Mouse (Mus musculus) stomach, postnatal 0 days (tissue): ENCODE results near the gene Tnfrsf1b. TPM values are rescaled to one million over a fixed set of nuclear protein-coding genes. Genes with fewer than 3 reads are reported as not detected.

ENCODE experiments used
- ATAC-seq: fragments of 200-750 bp; cut with Nextera tagmentation; 2 replicates; pipeline ENCODE4 v1.8.0; 2017; ENCODE audit not compliant: low FRiP score, low TSS enrichment
- DNase-seq: peaks from one replicate; pipeline ENCODE4 v3.0.0-alpha.2; 2016; ENCODE audit warnings: low spot score
- H3K27ac ChIP-seq: fragments of 300-500 bp; sonication (generic); replicated peaks from 2 replicates; pipeline ENCODE4 v1.5.1; 2014; ENCODE audit warnings: mild to moderate bottlenecking, control low read depth
- H3K27me3 ChIP-seq: fragments of 300-500 bp; sonication (generic); 2 replicates; pipeline ENCODE4 v1.6.1; 2014; ENCODE audit warnings: low read length; ENCODE audit not compliant: control insufficient read depth, insufficient read depth
- H3K36me3 ChIP-seq: fragments of 300-500 bp; sonication (generic); 2 replicates; pipeline ENCODE4 v1.6.1; 2014; ENCODE audit warnings: low read length, mixed read lengths; ENCODE audit not compliant: control insufficient read depth, insufficient read depth
- H3K4me1 ChIP-seq: fragments of 300-500 bp; sonication (generic); replicated peaks from 2 replicates; pipeline ENCODE4 v1.6.1; 2014; ENCODE audit warnings: antibody characterized with exemption; ENCODE audit not compliant: control insufficient read depth, insufficient read depth
- H3K4me2 ChIP-seq: fragments of 300-500 bp; sonication (generic); replicated peaks from 2 replicates; pipeline ENCODE4 v1.6.1; 2014; ENCODE audit warnings: low read depth, mild to moderate bottlenecking, control low read depth, moderate library complexity
- H3K4me3 ChIP-seq: fragments of 300-500 bp; sonication (generic); 2 replicates; pipeline ENCODE4 v1.5.1; 2014; ENCODE audit warnings: low read depth, low read length, control low read depth
- H3K9ac ChIP-seq: fragments of 300-500 bp; sonication (generic); 2 replicates; pipeline ENCODE4 v1.6.1; 2014; ENCODE audit warnings: mild to moderate bottlenecking, low read length, control low read depth, mixed read lengths
- H3K9me3 ChIP-seq: fragments of 300-500 bp; sonication (generic); 2 replicates; pipeline ENCODE4 v1.6.1; 2016; ENCODE audit warnings: low read length; ENCODE audit not compliant: control insufficient read depth
- CTCF ChIP-seq: IDR thresholded peaks from 2 replicates; pipeline ENCODE4 v1.5.1; 2016; ENCODE audit warnings: antibody characterized with exemption, low read depth, mild to moderate bottlenecking, moderate library complexity
- EP300 ChIP-seq: optimal IDR thresholded peaks from 2 replicates; pipeline ENCODE3; 2016; ENCODE audit warnings: antibody characterized with exemption
- WGBS: fragments of 180-500 bp; shearing (Covaris S2); extraction: QIAGEN DNeasy Blood & Tissue Kit; methylation state at CpG from one replicate; pipeline ENCODE4 v1.1.7; 2014; 5-methylcytosine and 5-hydroxymethylcytosine counted together
- polyA plus RNA-seq: library from polyadenylated mRNA; unstranded; fragments of >200 nt; fragmentation: Nextera tagmentation; extraction: Ambion mirVana; gene quantifications from 2 replicates; pipeline ENCODE4 v1.2.1, GENCODE M21; 2015

Tnfrsf1b gene
- polyA plus RNA-seq, 1 experiment from 2014 or later, result 5.4 TPM

DNA sequence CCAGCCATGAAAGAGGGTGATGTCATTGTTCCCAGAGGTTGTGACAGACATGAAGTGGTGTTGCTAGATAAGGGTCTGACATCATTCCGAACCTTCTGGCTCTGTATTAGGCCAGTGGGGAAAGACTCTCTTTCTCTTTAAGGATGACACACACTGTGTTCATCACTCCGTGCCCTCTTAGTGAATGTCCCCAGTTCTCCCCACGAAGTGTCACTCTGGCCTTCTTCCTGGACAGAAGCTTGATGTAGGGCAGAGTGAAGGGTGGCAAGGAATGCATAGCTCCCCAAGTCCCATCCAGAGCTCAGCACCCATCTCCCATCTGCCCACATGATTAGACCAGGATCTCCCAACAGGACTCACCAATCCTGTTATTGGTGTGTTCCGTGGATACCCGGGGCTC lies 27.3 kb upstream of the Tnfrsf1b start:
- Histone ChIP-seq H3K9ac (no peak overlapping the region), H3K4me3 (no peak overlapping the region), H3K9me3 (no peaks in the 10 kb centered on the region), H3K4me2 (no peak overlapping the region), H3K36me3 (no peaks in the 10 kb centered on the region), H3K27ac (0 out of 2 replicates have a peak overlapping the region, but pooled peaks have one; percentile 84), H3K4me1 (no peaks in the 10 kb centered on the region; the same call in 1 of the 2 replicates), H3K27me3 (no peaks in the 10 kb centered on the region)
- DNase-seq (no peak), ATAC-seq (no peak)
- WGBS, result 89% methylated on average over 5 of the region's 5 CpGs
- TF ChIP-seq CTCF, result no peak
- no peak for TF ChIP-seq EP300

DNA sequence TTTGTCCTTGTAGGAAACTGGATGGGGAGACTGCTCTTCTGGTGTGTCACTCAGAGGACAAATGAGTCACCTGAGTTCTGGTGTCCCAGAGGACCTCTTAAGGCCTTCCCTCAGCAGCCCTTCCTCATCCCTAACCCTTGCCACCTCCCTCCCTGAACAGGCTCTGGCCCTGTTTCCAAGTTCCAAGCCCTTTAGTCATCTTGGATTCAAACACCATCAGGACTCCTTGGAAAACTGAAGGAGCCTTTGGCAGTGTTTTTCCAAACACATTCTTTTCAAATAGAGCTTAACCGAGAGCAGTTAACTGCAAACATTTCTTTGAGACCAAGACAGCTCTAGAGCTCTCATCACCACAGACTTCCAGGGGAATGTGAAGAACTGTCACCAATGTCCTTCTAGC lies 26.1 kb upstream of the Tnfrsf1b start:
- Histone ChIP-seq H3K4me3 (no peak overlapping the region), H3K9ac (no peak overlapping the region), H3K27ac (peak overlapping the region; percentile 84), H3K36me3 (no peaks in the 10 kb centered on the region), H3K9me3 (no peaks in the 10 kb centered on the region), H3K4me1 (no peaks in the 10 kb centered on the region; the same call in 1 of the 2 replicates), H3K27me3 (no peaks in the 10 kb centered on the region), H3K4me2 (no peak overlapping the region)
- ATAC-seq (peak; percentile 79; the same call in 1 of the 2 replicates), DNase-seq (no peak)
- TF ChIP-seq EP300 (no peak), CTCF (no peak)
- WGBS, result 19% methylated on average over 1 of the region's 1 CpGs

DNA sequence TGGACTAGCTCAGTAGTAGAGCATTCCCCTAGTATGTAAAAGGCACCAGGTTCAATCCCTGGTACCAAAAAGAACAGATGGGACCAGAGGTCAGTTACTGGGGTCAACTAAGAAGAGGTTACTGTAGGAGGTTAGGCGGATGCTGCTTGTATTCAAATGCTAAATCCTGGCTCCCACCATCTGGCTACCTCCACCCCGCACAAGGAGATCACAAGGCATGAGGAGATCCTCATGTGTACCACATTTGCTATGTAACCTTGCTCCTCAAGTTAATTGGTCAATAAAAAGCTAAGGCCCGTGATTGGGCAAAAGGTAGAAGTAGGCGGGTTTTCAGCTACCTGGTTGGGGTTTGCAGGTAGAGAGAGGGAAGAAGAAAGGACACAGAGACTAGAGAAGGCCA lies 25.0 kb upstream of the Tnfrsf1b start:
- ATAC-seq (no peak), DNase-seq (no peak)
- H3K36me3 ChIP-seq, result no peaks in the 10 kb centered on the region
- WGBS, result 89% methylated on average over 4 of the region's 4 CpGs
- H3K4me1 ChIP-seq, result no peaks in the 10 kb centered on the region; the same call in 1 of the 2 replicates
- no peak overlapping the region for H3K4me2 ChIP-seq
- H3K27ac ChIP-seq, result no peak overlapping the region
- no peak for TF ChIP-seq EP300
- no peak for TF ChIP-seq CTCF
- H3K27me3 ChIP-seq, result no peaks in the 10 kb centered on the region
- H3K4me3 ChIP-seq, result no peak overlapping the region
- H3K9ac ChIP-seq, result no peak overlapping the region
- H3K9me3 ChIP-seq, result no peaks in the 10 kb centered on the region

DNA sequence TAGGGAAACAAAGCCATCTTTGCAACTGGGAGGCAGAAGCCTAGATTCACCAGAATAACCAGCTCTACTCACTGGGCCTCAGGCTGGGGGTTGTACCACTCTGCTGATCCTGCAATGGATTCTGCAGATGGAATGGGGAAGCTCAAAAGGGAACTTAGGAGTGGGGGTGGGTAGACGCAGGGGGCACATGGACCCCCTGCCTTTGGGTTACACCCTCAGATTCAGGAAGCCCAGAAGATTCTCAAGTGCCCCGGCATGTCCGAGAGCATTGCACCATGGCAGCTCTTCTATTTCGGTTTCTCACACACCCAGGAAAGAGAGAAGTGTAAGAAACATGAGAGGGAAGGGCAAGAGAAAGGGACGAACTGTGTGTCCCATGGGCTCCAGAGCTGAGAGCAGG lies 23.5 kb upstream of the Tnfrsf1b start:
- H3K4me3 ChIP-seq, result no peak overlapping the region
- no peaks in the 10 kb centered on the region for H3K27me3 ChIP-seq
- no peak overlapping the region for H3K9ac ChIP-seq
- H3K27ac ChIP-seq, result no peak overlapping the region
- no peak overlapping the region for H3K4me2 ChIP-seq
- H3K4me1 ChIP-seq, result no peaks in the 10 kb centered on the region; the same call in 1 of the 2 replicates
- no peak for ATAC-seq
- no peak for DNase-seq
- no peaks in the 10 kb centered on the region for H3K9me3 ChIP-seq
- 86% methylated on average over 5 of the region's 5 CpGs for WGBS
- H3K36me3 ChIP-seq, result no peaks in the 10 kb centered on the region
- no peak for TF ChIP-seq EP300
- TF ChIP-seq CTCF, result no peak

- WGBS, result 42% methylated on average over 4 of the region's 4 CpGs
- Histone ChIP-seq H3K27me3 (no peaks in the 10 kb centered on the region), H3K9ac (no peak overlapping the region), H3K4me3 (no peak overlapping the region), H3K4me1 (no peaks in the 10 kb centered on the region), H3K36me3 (no peaks in the 10 kb centered on the region), H3K27ac (no peak overlapping the region), H3K9me3 (no peaks in the 10 kb centered on the region), H3K4me2 (no peak overlapping the region)
- DNase-seq (no peak), ATAC-seq (0 out of 2 replicates have a peak, but pooled peaks have one; percentile 57)
- no peak for TF ChIP-seq EP300
- no peak for TF ChIP-seq CTCF
These were observed 21.0 kb upstream of the Tnfrsf1b start for GRCm38 (mm10) chr4:145267631-145268110.

DNA sequence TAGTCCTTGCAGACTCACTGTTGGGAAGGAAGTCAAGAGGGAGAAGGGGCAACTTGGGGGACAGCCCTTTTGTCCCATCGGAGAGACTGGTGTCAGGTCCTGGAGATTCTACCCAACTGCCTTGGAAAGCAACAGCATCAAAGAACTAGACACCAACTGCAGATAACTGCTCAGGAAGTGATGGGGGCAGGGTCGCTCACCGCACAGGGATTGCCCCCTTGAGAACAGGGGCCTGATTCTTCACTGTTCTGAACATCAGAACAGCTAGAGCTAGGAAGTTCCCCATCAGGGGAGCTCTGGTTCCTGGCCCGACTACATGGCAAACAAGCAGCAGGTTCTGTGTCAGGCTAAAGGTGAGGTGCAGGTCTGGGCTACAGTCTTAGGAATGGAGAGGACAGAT lies 19.8 kb upstream of the Tnfrsf1b start:
- H3K27ac ChIP-seq, result no peak overlapping the region
- no peaks in the 10 kb centered on the region for H3K9me3 ChIP-seq
- no peaks in the 10 kb centered on the region for H3K27me3 ChIP-seq
- no peaks in the 10 kb centered on the region for H3K4me1 ChIP-seq
- no peak overlapping the region for H3K9ac ChIP-seq
- H3K4me2 ChIP-seq, result no peak overlapping the region
- no peak for DNase-seq
- H3K4me3 ChIP-seq, result no peak overlapping the region
- 78% methylated on average over 4 of the region's 4 CpGs for WGBS
- TF ChIP-seq CTCF (no peak), EP300 (no peak)
- H3K36me3 ChIP-seq, result no peaks in the 10 kb centered on the region
- ATAC-seq, result no peak
